ENCODE assay signal across 7 mouse cellular contexts in genomic region chr5:30888337-30889087, GRCm38 (mm10). TPM values are rescaled to one million over a fixed set of nuclear protein-coding genes. Genes with fewer than 3 reads are reported as not detected.
DNase-seq lines count a peak whose midpoint lies in the region; ATAC-seq and TF ChIP-seq lines count a peak whose summit lies in the region.

Agbl5 (plus strand) TSS chr5:30888694.

- H3K9me3 ChIP-seq in intestine, postnatal 0 days (ENCODE audit: control insufficient read depth): no peaks in the 10 kb centered on the region
- H3K9me3 ChIP-seq in midbrain, embryonic 12.5 days: no peaks in the 10 kb centered on the region

- intact Hi-C loops in left cerebral cortex, postnatal 4 days (cut with DNase I): no loop called here

- no peaks in the 10 kb centered on the region for H3K27me3 ChIP-seq in intestine, postnatal 0 days (replicated peaks; ENCODE audit: control insufficient read depth, insufficient read depth, low read length)
- H3K27me3 ChIP-seq in midbrain, embryonic 12.5 days: no peaks in the 10 kb centered on the region
- no peaks in the 10 kb centered on the region for H3K27me3 ChIP-seq in small intestine, adult 2 months (ENCODE audit: control insufficient read depth, insufficient read depth, low read length)

- H3K4me3 ChIP-seq in intestine, postnatal 0 days (ENCODE audit: low read depth, low read length): peak within 1 kb of the TSS; percentile 62
- H3K4me3 ChIP-seq in midbrain, embryonic 12.5 days: peak within 1 kb of the TSS; percentile 78
- H3K4me3 ChIP-seq in small intestine, adult 2 months (ENCODE audit: low read depth, low read length): peak within 1 kb of the TSS; percentile 92

- peak; percentile 90 for DNase-seq in adrenal gland, adult 8-10 months
- DNase-seq in embryo, embryonic 9.5 days (ENCODE audit: extremely low spot score): peak; percentile 98
- DNase-seq in gonadal fat pad, adult 2 months (ENCODE audit: low read depth): no peak
- DNase-seq in left cerebral cortex, postnatal 4 days: peak; percentile 96

- TF ChIP-seq POLR2A in small intestine, adult 2 months (IDR thresholded peaks at IDR 0.05; ENCODE audit: low read depth, low read length): peak; percentile 43; the same call in 1 of the 2 replicates

- peaks cover 24% of the 10 kb centered on the region for H3K36me3 ChIP-seq in intestine, postnatal 0 days (ENCODE audit: control insufficient read depth, insufficient read depth)
- H3K36me3 ChIP-seq in midbrain, embryonic 12.5 days: peaks cover 31% of the 10 kb centered on the region
- peaks cover 11% of the 10 kb centered on the region for H3K36me3 ChIP-seq in small intestine, adult 2 months (ENCODE audit: control insufficient read depth, insufficient read depth, low read length)

- no peaks in the 10 kb centered on the region for H3K4me1 ChIP-seq in intestine, postnatal 0 days (replicated peaks; ENCODE audit: control insufficient read depth, insufficient read depth, low read length)
- H3K4me1 ChIP-seq in midbrain, embryonic 12.5 days: peaks cover 17% of the 10 kb centered on the region
- H3K4me1 ChIP-seq in small intestine, adult 2 months (ENCODE audit: control insufficient read depth, insufficient read depth, insufficient read length, low read length): no peaks in the 10 kb centered on the region; the same call in 1 of the 2 replicates

- no peak for TF ChIP-seq CTCF in intestine, postnatal 0 days (IDR thresholded peaks at IDR 0.05; ENCODE audit: low read depth)
- TF ChIP-seq CTCF in small intestine, adult 2 months (IDR thresholded peaks at IDR 0.05; ENCODE audit: extremely low read depth, insufficient read length, insufficient replicate concordance, low read depth, low read length): no peak

- peak within 1 kb of the TSS; percentile 91 for H3K4me2 ChIP-seq in intestine, postnatal 0 days (replicated peaks; ENCODE audit: low read depth)
- peak within 1 kb of the TSS; percentile 67 for H3K4me2 ChIP-seq in midbrain, embryonic 12.5 days (replicated peaks)

- peak within 1 kb of the TSS; percentile 91 for H3K27ac ChIP-seq in intestine, postnatal 0 days (ENCODE audit: low read depth, low read length)
- H3K27ac ChIP-seq in midbrain, embryonic 12.5 days (replicated peaks): peak within 1 kb of the TSS; percentile 96
- peak within 1 kb of the TSS; percentile 77 for H3K27ac ChIP-seq in small intestine, adult 2 months (ENCODE audit: insufficient read depth, low read depth, low read length)

- peak within 1 kb of the TSS; percentile 73 for H3K9ac ChIP-seq in intestine, postnatal 0 days (ENCODE audit: low read depth, low read length)
- peak within 1 kb of the TSS; percentile 92 for H3K9ac ChIP-seq in midbrain, embryonic 12.5 days (replicated peaks)

- peak; percentile 92 for ATAC-seq in intestine, postnatal 0 days
- peak; percentile 91 for ATAC-seq in midbrain, embryonic 12.5 days (ENCODE audit: low FRiP score, low read depth)

- under 1% methylated on average over 39 of the region's 42 CpGs for WGBS in intestine, postnatal 0 days
- under 1% methylated on average over 41 of the region's 42 CpGs for WGBS in midbrain, embryonic 12.5 days
- under 1% methylated on average over 42 of the region's 42 CpGs for WGBS in small intestine, adult 2 months

RNA-seq across cellular contexts. Expression of gene Agbl5, which starts in this region (rescaled TPM):
- total RNA-seq in adrenal gland, adult 8-10 months (2022): 10 to 100 TPM in 3 of 4 experiments, 1 to 10 TPM in 1; 9.9 to 22.6 (median 17.7) TPM
- polyA plus RNA-seq in gonadal fat pad, adult 2 months (2012; rRNA removed): 20.0 and 22.9 TPM in 2 replicates
- 5.5 and 6.5 TPM in 2 replicates for polyA plus RNA-seq in intestine, postnatal 0 days (2015; fragmentation: Nextera tagmentation; extraction: Ambion mirVana)
- total RNA-seq in left cerebral cortex, postnatal 4 days (2021): 10 to 100 TPM; 48.4 to 52.2 TPM
- 30.6 and 32.1 TPM in 2 replicates for polyA plus RNA-seq in midbrain, embryonic 12.5 days (2016; fragmentation: Nextera tagmentation; extraction: Ambion mirVana)
- 4.1 and 10.2 TPM in 2 replicates for polyA plus RNA-seq in small intestine, adult 2 months (2012; rRNA removed)
